Mouse (Mus musculus) ES-E14 (cell line): ENCODE data around the gene Col7a1. TPM values are rescaled to one million over a fixed set of nuclear protein-coding genes. Genes with fewer than 3 reads are reported as not detected.

Source experiments
- DNase-seq: peaks from one replicate; pipeline ENCODE4 v3.0.0-alpha.2; 2013; ENCODE audit warnings: low read depth, low spot score
- H3K27ac ChIP-seq: 2 replicates; pipeline ENCODE4 v1.5.1; 2012; ENCODE audit warnings: low read depth, mild to moderate bottlenecking, low read length, moderate library complexity, mixed read lengths; ENCODE audit not compliant: poor library complexity, insufficient read depth, severe bottlenecking
- H3K36me3 ChIP-seq: 2 replicates; pipeline ENCODE4 v1.6.1; 2012; ENCODE audit warnings: mild to moderate bottlenecking, low read length, moderate library complexity, mixed read lengths; ENCODE audit not compliant: control insufficient read depth, poor library complexity, insufficient read depth, severe bottlenecking
- H3K4me1 ChIP-seq, 2 experiments: fragments of 150-350 bp in 1 of 2; sonication (generic) in 1 of 2; 2 replicates each; pipeline ENCODE4 v1.6.1; 2012; ENCODE audit warnings: low read length in 2 of 2, mild to moderate bottlenecking in 1 of 2, mixed read lengths in 1 of 2; ENCODE audit not compliant: control insufficient read depth in 2 of 2, insufficient read depth in 2 of 2, poor library complexity in 1 of 2
- H3K4me3 ChIP-seq, 2 experiments: fragments of 150-350 bp in 1 of 2; sonication (generic) in 1 of 2; 2 replicates each; pipeline ENCODE4 v1.5.1; 2012; ENCODE audit warnings: low read length in 2 of 2, low read depth in 1 of 2, mild to moderate bottlenecking in 1 of 2, mixed read lengths in 1 of 2; ENCODE audit not compliant: insufficient read depth in 1 of 2, poor library complexity in 1 of 2, severe bottlenecking in 1 of 2
- H3K9ac ChIP-seq: 2 replicates; pipeline ENCODE4 v1.6.1; 2012; ENCODE audit warnings: low read depth, mild to moderate bottlenecking, low read length, mixed read lengths; ENCODE audit not compliant: poor library complexity, insufficient read depth, severe bottlenecking
- H3K9me3 ChIP-seq: fragments of 150-350 bp; sonication (generic); 2 replicates; pipeline ENCODE4 v1.6.1; 2012; ENCODE audit warnings: low read depth, mild to moderate bottlenecking, low read length; ENCODE audit not compliant: control insufficient read depth, insufficient read depth
- MAFK ChIP-seq: IDR thresholded peaks from 2 replicates; pipeline ENCODE4 v1.6.1; 2014; ENCODE audit warnings: mild to moderate bottlenecking, low read depth, low read length, inconsistent platforms; ENCODE audit not compliant: insufficient read depth
- in situ Hi-C, 2 experiments: fragments of 600-800 bp; cut with MboI; formaldehyde crosslinking; loops; one replicate each; pipeline ENCODE4 v1.15.1; 2025; ENCODE audit warnings: low sequenced_read_pairs in 2 of 2, inconsistent platforms in 1 of 2; ENCODE audit not compliant: unreplicated experiment in 2 of 2
- total RNA-seq: library from RNA; depleted of rRNA; stranded (reverse); fragments of 300-350 nt; gene quantifications from 2 replicates; pipeline ENCODE4 v1.2.3, GENCODE M21; 2012; rRNA removed

The Col7a1 gene
- total RNA-seq, 1 experiment: 25.5 TPM

DNA sequence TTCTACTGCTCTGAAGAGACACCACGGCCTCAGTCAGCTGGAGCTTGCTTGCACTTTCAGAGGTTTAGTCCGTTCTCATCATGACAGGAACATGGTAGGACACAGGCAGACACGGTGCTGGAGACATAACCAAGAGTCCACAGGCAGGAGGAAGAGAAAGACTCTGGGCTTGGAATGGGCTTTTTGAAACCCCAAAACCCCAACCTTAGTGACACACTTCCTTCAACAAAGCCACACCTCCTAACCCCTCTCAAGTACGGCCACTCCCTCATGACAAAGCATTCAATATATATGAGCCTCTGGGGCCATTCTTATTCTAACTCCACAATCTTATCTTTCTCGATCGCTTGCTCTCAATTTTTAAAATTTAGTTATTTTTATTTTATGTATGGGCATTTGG lies 79.0 kb downstream of the Col7a1 start:
- no peaks in the 10 kb centered on the region for H3K36me3 ChIP-seq
- in situ Hi-C loops: no loop called here
- DNase-seq: no peak

More for the DNA sequence above, 79.0 kb downstream of the Col7a1 start:
- Histone ChIP-seq H3K4me3 (no peak overlapping the region), H3K9me3 (no peaks in the 10 kb centered on the region), H3K27ac (no peak overlapping the region), H3K9ac (no peak overlapping the region), H3K4me1 (peaks cover 0 to 12% of the 10 kb centered on the region in 2 experiments; a peak in 1 of 4 replicates)
- TF ChIP-seq MAFK: no peak

Other genes with a start within 250 kb of the Col7a1 start
- 23.0 and 24.4 TPM in 2 replicates for gene Ip6k2, start 169.8 kb upstream of the Col7a1 start, total RNA-seq
- gene Nckipsd, start 145.2 kb upstream of the Col7a1 start, total RNA-seq: 17.4 and 20.2 TPM in 2 replicates
- 4.3 and 14.6 TPM in 2 replicates for gene Celsr3, start 127.3 kb upstream of the Col7a1 start, total RNA-seq
- 15.1 and 19.8 TPM in 2 replicates for gene Slc26a6, start 100.3 kb upstream of the Col7a1 start, total RNA-seq
- 0.22 and 0.53 TPM in 2 replicates for gene Tmem89, start 39.0 kb upstream of the Col7a1 start, total RNA-seq
- 354 and 426 TPM in 2 replicates for gene Uqcrc1, start 17.0 kb upstream of the Col7a1 start, total RNA-seq
- gene Ucn2, start 32.4 kb downstream of the Col7a1 start, total RNA-seq: 0.36 TPM in 1 of 2 replicates, not detected in the other
- 4.4 and 5.0 TPM in 2 replicates for gene Pfkfb4, start 38.2 kb downstream of the Col7a1 start, total RNA-seq
- gene Shisa5, start 85.0 kb downstream of the Col7a1 start, total RNA-seq: 44.0 and 49.0 TPM in 2 replicates
- 6.2 and 7.4 TPM in 2 replicates for gene Trex1, start 106.1 kb downstream of the Col7a1 start, total RNA-seq
- 17.1 and 21.7 TPM in 2 replicates for gene Atrip, start 120.5 kb downstream of the Col7a1 start, total RNA-seq
- gene Ccdc51, start 128.9 kb downstream of the Col7a1 start, total RNA-seq: 7.7 and 11.8 TPM in 2 replicates
- gene Tma7, start 129.0 kb downstream of the Col7a1 start, total RNA-seq: 266 and 347 TPM in 2 replicates
- 17.8 and 35.0 TPM in 2 replicates for gene Plxnb1, start 141.8 kb downstream of the Col7a1 start, total RNA-seq
- not detected in 2 replicates for gene Fbxw21, start 208.5 kb downstream of the Col7a1 start, total RNA-seq
- gene Fbxw13, start 242.4 kb downstream of the Col7a1 start, total RNA-seq: not detected in 2 replicates